Mouse (Mus musculus) gastrocnemius, adult 18-20 months (tissue): Measurements from ENCODE around the gene Zfp346. TPM values are rescaled to one million over a fixed set of nuclear protein-coding genes. Genes with fewer than 3 reads are reported as not detected.

ENCODE experiments used
- total RNA-seq, 2 experiments: library from RNA; stranded (reverse); gene quantifications; 2 replicates each; pipeline ENCODE4 v1.2.3; 2021

Gene Zfp346
- total RNA-seq, 2 experiments from 2014 or later = 12.1 to 14.5 TPM

Other genes with a start within 250 kb of the Zfp346 start
- 1 to 10 TPM; 7.6 to 7.8 TPM for gene Unc5a, start 155.9 kb upstream of the Zfp346 start, total RNA-seq
- gene Hk3, start 83.9 kb upstream of the Zfp346 start, total RNA-seq = under 1 TPM; 0.14 to 0.19 TPM
- 10 to 100 TPM; 11.1 to 12.5 TPM for gene Uimc1, start 5.0 kb upstream of the Zfp346 start, total RNA-seq
- gene Gm17617, start 28.2 kb downstream of the Zfp346 start, total RNA-seq = not detected
- gene Fgfr4, start 47.3 kb downstream of the Zfp346 start, total RNA-seq = 1 to 10 TPM; 1.2 to 1.3 TPM
- 10 to 100 TPM; 40.0 to 47.1 TPM for gene Nsd1, start 104.5 kb downstream of the Zfp346 start, total RNA-seq
- 10 to 100 TPM; 14.9 to 18.1 TPM for gene Prelid1, start 215.2 kb downstream of the Zfp346 start, total RNA-seq
- 10 to 100 TPM; 31.7 to 32.3 TPM for gene Rab24, start 216.6 kb downstream of the Zfp346 start, total RNA-seq
- gene Mxd3, start 224.5 kb downstream of the Zfp346 start, total RNA-seq = not detected